Mouse (Mus musculus) liver, postnatal 0 days (tissue): Measurements from ENCODE around the gene Zfp128. TPM values are rescaled to one million over a fixed set of nuclear protein-coding genes. Genes with fewer than 3 reads are reported as not detected.

ENCODE experiments used
- ATAC-seq: fragments of 200-750 bp; cut with Nextera tagmentation; 2 replicates; pipeline ENCODE4 v1.8.0; 2017; ENCODE audit warnings: mild to moderate bottlenecking, moderate library complexity
- DNase-seq: peaks from one replicate; pipeline ENCODE4 v3.0.0-alpha.2; 2016
- H3K27ac ChIP-seq: fragments of 300-500 bp; sonication (generic); 2 replicates; pipeline ENCODE4 v1.5.1; 2014; ENCODE audit warnings: antibody characterized with exemption, moderate library complexity, mild to moderate bottlenecking, low read depth
- H3K27me3 ChIP-seq: fragments of 300-500 bp; sonication (generic); 2 replicates; pipeline ENCODE4 v1.6.1; 2014; ENCODE audit warnings: low read length, control low read depth, mixed read lengths; ENCODE audit not compliant: insufficient read depth
- H3K36me3 ChIP-seq: fragments of 300-500 bp; sonication (generic); replicated peaks from 2 replicates; pipeline ENCODE4 v1.6.1; 2014; ENCODE audit warnings: mild to moderate bottlenecking, control low read depth, low read length, moderate library complexity, mixed read lengths; ENCODE audit not compliant: insufficient read depth
- H3K4me1 ChIP-seq: fragments of 300-500 bp; sonication (generic); 2 replicates; pipeline ENCODE4 v1.6.1; 2014; ENCODE audit warnings: antibody characterized with exemption, mild to moderate bottlenecking, control low read depth; ENCODE audit not compliant: insufficient read depth
- H3K4me2 ChIP-seq: fragments of 300-500 bp; sonication (generic); 2 replicates; pipeline ENCODE4 v1.6.1; 2014; ENCODE audit warnings: low read depth, mild to moderate bottlenecking, low read length, moderate library complexity, mixed read lengths
- H3K4me3 ChIP-seq: fragments of 300-500 bp; sonication (generic); 2 replicates; pipeline ENCODE4 v1.5.1; 2014; ENCODE audit warnings: low read depth, low read length
- H3K9ac ChIP-seq: fragments of 300-500 bp; sonication (generic); replicated peaks from 2 replicates; pipeline ENCODE4 v1.6.1; 2014; ENCODE audit warnings: mild to moderate bottlenecking, moderate library complexity
- H3K9me3 ChIP-seq: fragments of 300-500 bp; sonication (generic); 2 replicates; pipeline ENCODE4 v1.6.1; 2016; ENCODE audit warnings: mild to moderate bottlenecking, control low read depth, low read length, mixed read lengths
- CTCF ChIP-seq: sonication (generic); IDR thresholded peaks from 2 replicates; pipeline ENCODE4 v1.5.1; 2016; ENCODE audit warnings: antibody characterized with exemption, low read depth
- EP300 ChIP-seq: IDR thresholded peaks from 2 replicates; pipeline ENCODE4 v1.6.1; 2016; ENCODE audit warnings: antibody characterized with exemption, low read depth, mild to moderate bottlenecking
- WGBS: fragments of 180-500 bp; shearing (Covaris S2); extraction: QIAGEN DNeasy Blood & Tissue Kit; methylation state at CpG from one replicate; pipeline ENCODE4 v1.1.7; 2014; ENCODE audit not compliant: insufficient replicate concordance; 5-methylcytosine and 5-hydroxymethylcytosine counted together
- polyA plus RNA-seq: library from polyadenylated mRNA; unstranded; fragments of >200 nt; fragmentation: Nextera tagmentation; extraction: Ambion mirVana; gene quantifications from 2 replicates; pipeline ENCODE4 v1.2.1, GENCODE M21; 2015

The Zfp128 gene
- polyA plus RNA-seq, 1 experiment from 2014 or later: 0.61 TPM

GRCm38 (mm10) chr7:12897655-12898410 is 16.9 kb downstream of the Zfp128 start, which contains the start of gene Zscan22:
Gene Zscan22 (plus strand): TSS chr7:12897815.
- DNase-seq (peak; percentile 88), ATAC-seq (peak; percentile 100)
- WGBS: 5% methylated on average over 36 of the region's 36 CpGs
- Histone ChIP-seq H3K9ac (peak within 1 kb of the TSS; percentile 60), H3K4me2 (peak within 1 kb of the TSS; percentile 69), H3K36me3 (no peaks in the 10 kb centered on the region), H3K27me3 (no peaks in the 10 kb centered on the region), H3K4me1 (peaks cover 7% of the 10 kb centered on the region; the same call in 1 of the 2 replicates), H3K27ac (peak within 1 kb of the TSS; percentile 19; the same call in 1 of the 2 replicates), H3K9me3 (no peaks in the 10 kb centered on the region), H3K4me3 (peak within 1 kb of the TSS; percentile 58)
- TF ChIP-seq EP300: no peak
- TF ChIP-seq CTCF: no peak

- H3K36me3 ChIP-seq: peaks cover 9% of the 10 kb centered on the region
- 51% methylated on average over 5 of the region's 5 CpGs for WGBS
- peaks cover 7% of the 10 kb centered on the region; the same call in 1 of the 2 replicates for H3K4me1 ChIP-seq
- TF ChIP-seq CTCF (no peak), EP300 (no peak)
- ATAC-seq (no peak), DNase-seq (no peak)
- no peak overlapping the region for H3K4me3 ChIP-seq
- no peaks in the 10 kb centered on the region for H3K27me3 ChIP-seq
- H3K4me2 ChIP-seq: no peak overlapping the region
- H3K9me3 ChIP-seq: no peaks in the 10 kb centered on the region
- H3K27ac ChIP-seq: no peak overlapping the region
- no peak overlapping the region for H3K9ac ChIP-seq
Observed at GRCm38 (mm10) chr7:12901517-12901916, 20.5 kb downstream of the Zfp128 start.

- 0 out of 2 replicates have a peak overlapping the region, but pooled peaks have one; percentile 1 for H3K4me3 ChIP-seq
Observed at GRCm38 (mm10) chr7:12903623-12904022, 22.6 kb downstream of the Zfp128 start.

DNA sequence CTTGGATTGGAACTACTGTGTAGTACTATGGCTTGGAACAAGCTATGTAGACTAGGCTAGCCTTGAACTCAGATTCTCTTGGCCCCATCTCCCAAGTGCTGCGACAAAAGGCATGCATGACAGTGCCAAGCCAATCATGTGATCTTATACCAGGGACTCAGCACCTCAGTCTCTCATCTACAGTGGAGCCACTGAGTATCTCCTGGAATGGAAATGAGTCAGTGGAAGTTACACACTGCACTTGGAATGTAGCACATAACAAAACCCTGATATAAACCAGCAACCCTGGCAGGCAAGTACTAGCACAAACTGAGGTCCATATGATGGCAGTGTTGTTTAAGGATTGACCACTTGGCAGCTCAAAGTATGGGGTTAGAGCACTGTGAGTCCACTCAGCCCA is 24.2 kb downstream of the Zfp128 start:
- no peak for ATAC-seq
- Histone ChIP-seq H3K27ac (no peak overlapping the region), H3K9ac (no peak overlapping the region), H3K4me3 (no peak overlapping the region), H3K4me2 (no peak overlapping the region), H3K36me3 (peaks cover 24% of the 10 kb centered on the region), H3K4me1 (peaks cover 6% of the 10 kb centered on the region; the same call in 1 of the 2 replicates), H3K9me3 (no peaks in the 10 kb centered on the region), H3K27me3 (no peaks in the 10 kb centered on the region)
- TF ChIP-seq EP300: no peak
- no peak for TF ChIP-seq CTCF
- 84% methylated on average over 1 of the region's 1 CpGs for WGBS
- DNase-seq: no peak

More at GRCm38 (mm10) chr7:12903623-12904022, 22.6 kb downstream of the Zfp128 start:
- Histone ChIP-seq H3K9me3 (no peaks in the 10 kb centered on the region), H3K36me3 (peaks cover 24% of the 10 kb centered on the region), H3K9ac (no peak overlapping the region), H3K27me3 (no peaks in the 10 kb centered on the region), H3K27ac (no peak overlapping the region), H3K4me2 (peak overlapping the region; percentile 50), H3K4me1 (peaks cover 3% of the 10 kb centered on the region; the same call in 1 of the 2 replicates)
- TF ChIP-seq CTCF (no peak), EP300 (no peak)
- WGBS: 40% methylated on average over 10 of the region's 10 CpGs
- DNase-seq (peak; percentile 24), ATAC-seq (no peak; the same call in 1 of the 2 replicates)

GRCm38 (mm10) chr7:12909498-12909962 is 28.6 kb downstream of the Zfp128 start:
- 17% methylated on average over 7 of the region's 7 CpGs for WGBS
- Histone ChIP-seq H3K4me2 (peak overlapping the region; percentile 84), H3K27me3 (no peaks in the 10 kb centered on the region), H3K4me3 (peak overlapping the region; percentile 62), H3K9ac (peak overlapping the region; percentile 69), H3K27ac (peak overlapping the region; percentile 91), H3K4me1 (peaks cover 6% of the 10 kb centered on the region; the same call in 1 of the 2 replicates), H3K9me3 (no peaks in the 10 kb centered on the region), H3K36me3 (peaks cover 24% of the 10 kb centered on the region)
- peak; percentile 51 for ATAC-seq
- TF ChIP-seq EP300: no peak
- TF ChIP-seq CTCF: peak; percentile 92
- peak; percentile 86 for DNase-seq

- peak; percentile 80 for ATAC-seq
- DNase-seq: peak; percentile 61
- Histone ChIP-seq H3K4me2 (peak overlapping the region; percentile 84), H3K27ac (peak overlapping the region; percentile 91), H3K36me3 (peaks cover 24% of the 10 kb centered on the region), H3K9me3 (no peaks in the 10 kb centered on the region), H3K4me3 (peak overlapping the region; percentile 62), H3K27me3 (no peaks in the 10 kb centered on the region), H3K4me1 (peaks cover 6% of the 10 kb centered on the region; the same call in 1 of the 2 replicates), H3K9ac (peak overlapping the region; percentile 69)
- TF ChIP-seq EP300: no peak
- TF ChIP-seq CTCF: no peak
- WGBS: 2% methylated on average over 19 of the region's 19 CpGs
Observed at GRCm38 (mm10) chr7:12910181-12910668, 29.2 kb downstream of the Zfp128 start.
